Mouse (Mus musculus) T-helper 1 cell (primary cell): ENCODE data around the gene Cdk20.

Experiments used
- in situ Hi-C: fragments of 300-600 bp; cut with MboI, MseI; formaldehyde crosslinking; loops from one replicate; pipeline ENCODE4 v1.15.1; 2025; ENCODE audit warnings: high pct_unique_total_duplicates

Gene Cdk20

DNA sequence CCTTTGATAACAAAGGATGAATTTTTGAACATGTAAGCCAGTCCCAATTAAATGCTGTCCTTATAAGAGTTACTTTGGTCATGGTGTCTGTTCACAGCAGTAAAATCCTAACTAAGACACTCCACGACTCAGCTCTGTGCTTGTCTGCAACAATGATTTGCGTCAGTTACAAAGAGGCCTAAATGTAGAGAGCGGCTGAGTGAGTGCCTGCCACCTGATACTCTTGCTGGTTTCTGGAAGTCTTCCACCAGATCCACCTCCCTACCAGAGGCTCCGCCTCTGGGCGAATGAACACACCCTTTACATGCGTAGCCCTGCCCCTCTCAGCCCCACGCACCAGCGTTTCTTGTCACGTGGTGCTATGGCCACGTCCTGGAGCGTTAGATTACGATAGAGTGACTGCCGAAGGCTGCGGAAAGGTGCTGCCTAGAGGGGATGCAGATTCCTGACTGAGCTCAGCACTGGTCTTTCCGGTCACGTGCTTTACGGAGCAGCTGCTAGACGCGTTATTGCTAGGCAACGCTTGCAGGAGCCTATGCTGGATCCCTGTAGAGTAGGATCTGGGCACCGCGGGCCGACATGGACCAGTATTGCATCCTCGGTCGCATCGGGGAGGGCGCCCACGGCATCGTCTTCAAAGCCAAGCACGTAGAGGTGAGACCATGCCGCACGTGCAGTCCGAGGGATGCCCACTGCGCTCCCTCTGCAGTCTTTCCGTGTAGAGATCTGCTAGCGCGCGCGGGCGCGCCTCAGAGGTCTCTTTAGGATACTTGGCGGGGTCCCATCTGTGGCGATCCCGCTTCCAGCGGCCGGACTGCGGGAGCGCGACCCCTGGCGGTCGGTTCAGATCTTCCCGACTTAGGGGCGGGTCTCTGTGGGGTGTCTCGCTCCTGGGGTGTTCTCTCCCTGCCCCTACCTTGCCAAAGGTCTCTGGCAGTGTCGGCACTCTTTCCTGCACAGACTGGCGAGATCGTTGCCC, at the start of gene Cdk20:
Gene Cdk20, plus strand, starts transcription at position 298 of the 979 bp plus-strand sequence.
- in situ Hi-C loops: loop anchor here (10.0 kb wide), 1 partner anchor 802 kb away; no protein-coding TSS in a partner anchor

DNA sequence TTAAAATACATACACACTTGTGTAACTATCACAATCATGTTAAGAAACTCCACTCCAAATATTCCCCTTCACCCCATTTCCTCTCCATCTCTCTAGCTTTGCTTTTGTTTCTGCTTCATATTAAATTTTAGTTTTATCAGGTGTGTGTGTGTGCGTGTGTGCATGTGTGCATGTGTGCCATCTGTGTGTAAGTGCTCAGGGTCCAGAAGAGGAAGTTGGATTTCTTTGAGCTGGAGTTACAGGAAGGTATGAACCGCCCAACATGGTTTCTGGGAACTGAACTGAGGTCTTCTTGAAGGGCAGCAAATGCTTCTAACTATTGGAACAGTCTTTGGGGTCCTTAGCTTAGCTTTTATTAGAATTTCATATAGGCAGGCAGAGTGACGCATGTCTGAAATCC, 47.2 kb upstream of the Cdk20 start:
- in situ Hi-C loops: no loop called here

DNA sequence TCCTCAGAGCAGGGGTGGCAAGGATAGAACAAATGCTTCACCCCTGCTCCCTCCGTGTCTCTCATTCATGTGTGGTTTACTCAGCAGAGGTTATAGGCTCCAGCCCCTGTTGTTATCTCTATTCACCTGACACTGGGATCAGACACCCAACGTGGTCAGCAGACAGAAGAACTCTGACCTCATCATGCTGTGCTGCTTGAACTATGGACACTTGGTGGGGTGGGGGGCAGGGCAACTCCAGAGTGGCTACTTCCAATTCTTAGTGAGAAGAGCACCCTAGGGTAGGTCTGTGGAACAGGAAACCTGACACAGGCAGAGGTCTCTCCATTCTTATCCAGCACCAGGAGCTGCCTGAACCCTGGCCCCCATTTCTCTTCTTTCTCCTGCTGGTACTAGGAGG, 46.1 kb upstream of the Cdk20 start:
- in situ Hi-C loops: no loop called here

DNA sequence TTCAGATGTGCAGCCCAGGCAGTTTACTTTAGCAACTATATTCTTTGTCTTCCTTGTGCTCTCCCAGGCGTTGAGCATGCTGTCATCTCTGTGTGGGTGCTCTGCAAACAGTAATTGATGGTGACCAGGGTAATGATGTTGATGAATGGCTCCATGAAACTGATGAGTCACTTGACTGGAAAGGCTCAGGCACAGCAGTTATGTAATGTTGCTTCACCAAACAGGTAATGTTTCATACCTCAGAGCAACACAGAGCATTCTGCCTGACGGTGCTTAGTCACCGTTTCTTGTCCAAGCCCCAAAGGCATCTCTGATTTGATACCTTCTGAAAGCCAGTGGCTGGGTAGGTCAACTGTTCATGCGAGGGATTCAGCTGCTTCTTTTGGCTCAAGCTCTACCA, 43.7 kb upstream of the Cdk20 start:
- in situ Hi-C loops: no loop called here

DNA sequence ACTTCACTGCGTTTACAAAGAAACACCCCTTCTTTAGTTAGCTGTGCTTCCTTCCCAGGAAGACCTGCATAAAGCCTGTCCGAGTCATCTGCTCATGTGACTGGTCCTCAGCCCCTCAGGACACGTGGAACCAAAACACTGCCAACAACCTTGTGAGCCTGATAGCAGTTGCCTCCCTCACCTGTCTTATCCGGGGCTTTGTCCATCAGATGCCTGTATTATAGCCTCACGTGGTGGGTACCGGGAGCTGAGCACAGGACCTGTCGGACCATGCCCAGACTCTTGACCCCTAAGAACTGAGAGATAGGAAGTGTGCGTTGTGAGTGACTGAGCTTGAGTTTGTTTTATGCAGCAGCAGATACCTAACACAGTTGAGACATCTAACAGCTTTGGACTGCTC, 35.1 kb upstream of the Cdk20 start:
- in situ Hi-C loops: no loop called here

DNA sequence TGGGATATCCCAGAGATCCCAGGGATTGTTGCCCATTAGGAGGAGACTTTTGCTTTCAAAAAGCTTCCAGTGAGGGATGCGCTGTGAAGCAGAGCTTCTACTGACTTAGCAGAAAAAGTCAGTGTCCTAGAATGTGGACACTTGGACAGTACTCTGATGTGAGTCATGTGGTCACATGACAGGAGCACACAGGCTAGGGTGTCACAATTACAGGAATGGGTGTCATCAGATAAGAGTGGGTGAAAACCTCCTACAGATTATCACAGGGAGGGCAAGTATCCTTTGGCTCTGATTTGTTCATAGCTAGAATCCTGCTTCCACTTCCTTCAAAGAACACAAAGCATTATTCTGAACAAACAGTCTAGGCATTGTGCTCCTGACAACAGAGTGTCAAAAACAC, 34.0 kb upstream of the Cdk20 start:
- in situ Hi-C loops: no loop called here

DNA sequence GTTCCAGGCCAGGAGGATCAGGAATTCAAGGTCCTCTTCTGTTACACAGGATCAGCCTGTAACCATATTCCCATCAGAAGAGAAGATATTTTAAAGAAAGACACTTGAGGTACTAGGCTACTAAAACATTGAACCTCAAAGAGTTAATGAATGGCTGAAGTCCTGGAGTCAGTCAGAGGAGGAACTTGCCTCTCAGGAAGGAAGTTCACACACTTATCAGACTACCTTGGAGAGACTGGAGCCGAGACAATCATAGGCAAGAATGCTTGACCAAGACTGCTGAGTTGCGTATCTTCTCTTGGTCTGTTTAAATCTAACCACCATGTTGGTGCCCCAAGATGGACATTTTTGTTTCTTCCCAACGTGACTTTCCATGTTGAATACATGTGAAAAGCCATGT, 32.2 kb upstream of the Cdk20 start:
- in situ Hi-C loops: no loop called here

DNA sequence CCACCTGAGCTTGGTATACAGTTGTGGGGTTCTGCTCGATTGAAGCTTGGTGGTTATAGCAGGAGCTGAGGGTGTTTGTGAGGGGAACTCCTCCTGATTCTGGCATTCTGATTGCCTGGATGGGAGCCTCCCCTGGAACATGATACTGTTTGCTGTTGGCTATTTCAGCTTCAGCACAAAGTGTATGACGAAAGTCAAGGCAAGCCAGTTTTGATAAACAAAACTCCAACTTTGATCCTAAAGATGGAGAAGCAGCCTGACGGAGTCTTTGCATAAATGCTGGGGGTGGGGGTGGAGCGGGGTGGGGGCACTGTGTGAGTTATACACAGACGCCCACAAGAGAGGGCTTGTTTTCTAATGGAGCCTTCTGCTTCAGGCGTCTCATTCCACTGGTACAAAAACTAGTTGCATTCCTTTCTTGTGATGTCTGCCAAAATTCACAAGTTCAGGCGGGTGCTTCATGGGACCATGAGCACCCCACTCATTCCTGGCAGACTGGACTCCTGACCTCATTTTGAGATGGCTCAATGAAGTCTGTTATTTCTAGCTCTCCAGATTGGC, 31.2 kb upstream of the Cdk20 start:
- in situ Hi-C loops: no loop called here

DNA sequence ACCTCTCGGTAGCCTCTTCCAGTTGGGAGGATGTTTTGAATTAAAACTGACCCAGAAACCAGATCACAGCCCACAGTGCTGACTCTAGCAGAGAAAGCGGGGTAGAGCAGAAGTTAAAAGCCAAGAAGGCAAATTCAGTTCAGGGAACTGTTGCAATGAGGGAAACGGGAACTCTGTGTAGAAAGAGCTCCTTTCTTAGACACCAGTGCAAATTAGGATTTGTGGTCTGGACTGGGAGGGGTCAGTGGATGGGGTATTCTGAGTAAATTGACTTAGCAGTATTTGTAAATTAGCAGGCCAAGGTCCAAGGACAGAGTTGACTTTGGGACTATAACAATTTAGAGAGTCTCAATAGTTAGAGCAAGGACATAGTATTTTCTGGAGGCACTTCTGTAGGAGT, 30.1 kb upstream of the Cdk20 start:
- in situ Hi-C loops: no loop called here

DNA sequence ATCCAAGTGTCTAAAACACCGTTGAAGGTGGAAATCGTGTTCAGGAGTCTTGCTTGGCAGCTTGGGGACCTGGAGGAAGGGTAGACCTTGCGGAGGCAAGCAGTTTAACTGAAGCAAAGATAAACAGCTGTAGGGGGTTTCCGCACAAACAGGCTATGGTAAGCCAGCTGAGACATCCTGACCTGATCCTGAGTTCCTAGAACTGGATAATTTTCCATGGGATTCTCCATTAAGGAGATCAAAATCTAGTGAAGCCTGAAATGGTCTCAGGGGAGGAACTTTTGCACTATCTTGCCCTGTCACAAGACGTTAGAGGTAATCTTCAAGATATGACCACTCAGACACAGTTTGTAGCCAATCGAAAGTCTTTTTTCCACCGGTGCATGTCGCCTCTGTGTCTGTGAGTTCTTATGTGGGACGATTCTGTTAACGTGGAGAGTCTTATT, 29.6 kb upstream of the Cdk20 start:
- in situ Hi-C loops: no loop called here

DNA sequence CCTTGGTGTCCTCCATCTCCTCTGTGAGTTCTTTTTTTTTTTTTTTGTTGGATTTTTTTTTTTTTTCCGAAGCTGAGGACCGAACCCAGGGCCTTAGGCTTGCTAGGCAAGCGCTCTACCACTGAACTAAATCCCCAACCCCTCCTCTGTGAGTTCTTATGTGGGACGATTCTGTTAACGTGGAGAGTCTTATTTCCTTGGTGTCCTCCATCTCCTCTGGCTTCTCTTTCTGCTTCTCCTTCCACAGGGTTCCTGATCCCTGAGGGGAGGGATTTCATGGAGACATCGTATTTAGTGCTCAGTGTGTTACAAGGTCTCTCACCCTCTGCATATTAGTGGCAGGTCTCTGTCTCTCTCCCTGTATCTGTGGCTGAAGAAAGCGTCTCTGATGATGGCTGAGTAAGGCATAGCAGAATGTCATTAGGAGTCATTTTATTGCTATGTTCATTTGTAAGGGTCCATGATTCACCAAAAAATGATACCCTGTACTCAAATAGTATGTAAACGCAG, 29.1 kb upstream of the Cdk20 start:
- in situ Hi-C loops: no loop called here

DNA sequence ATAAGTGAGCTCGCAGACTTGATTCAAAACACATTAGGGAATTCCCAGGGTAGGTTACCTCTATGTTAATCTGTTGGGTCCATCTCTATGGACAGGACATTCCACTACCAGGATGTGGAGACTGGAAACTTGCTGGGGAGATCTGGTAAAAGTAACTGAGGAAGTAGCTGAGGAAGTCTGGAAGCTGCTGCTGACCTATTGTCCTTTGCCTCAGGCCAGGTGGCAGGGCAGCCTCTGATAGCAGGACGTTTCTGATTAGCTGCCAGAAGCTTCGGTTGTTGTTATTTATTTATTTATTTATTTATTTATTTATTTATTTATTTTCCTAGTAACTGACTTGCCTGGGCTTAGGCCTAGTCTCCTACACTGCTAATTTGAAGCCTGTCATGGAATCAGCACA, 28.6 kb upstream of the Cdk20 start:
- in situ Hi-C loops: no loop called here

DNA sequence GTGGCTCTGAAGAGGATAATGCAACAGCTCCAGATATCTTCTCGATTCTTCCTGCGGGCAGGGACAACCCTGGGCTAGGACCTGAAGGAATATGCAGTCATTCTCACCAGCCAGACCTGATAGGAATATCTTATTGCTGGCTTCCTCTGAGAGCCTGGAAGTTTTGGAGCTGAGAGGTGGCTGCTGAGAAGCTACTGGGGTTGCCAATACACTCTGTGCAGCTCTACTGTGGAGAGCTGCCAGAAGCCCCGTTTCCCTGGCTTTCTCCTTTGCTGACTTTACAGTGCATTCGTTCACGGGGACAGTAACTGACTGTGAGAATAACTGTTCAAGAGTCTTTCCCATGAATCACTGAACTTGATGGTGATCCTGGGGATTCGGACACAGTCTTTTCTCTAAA, 26.6 kb upstream of the Cdk20 start:
- in situ Hi-C loops: no loop called here

DNA sequence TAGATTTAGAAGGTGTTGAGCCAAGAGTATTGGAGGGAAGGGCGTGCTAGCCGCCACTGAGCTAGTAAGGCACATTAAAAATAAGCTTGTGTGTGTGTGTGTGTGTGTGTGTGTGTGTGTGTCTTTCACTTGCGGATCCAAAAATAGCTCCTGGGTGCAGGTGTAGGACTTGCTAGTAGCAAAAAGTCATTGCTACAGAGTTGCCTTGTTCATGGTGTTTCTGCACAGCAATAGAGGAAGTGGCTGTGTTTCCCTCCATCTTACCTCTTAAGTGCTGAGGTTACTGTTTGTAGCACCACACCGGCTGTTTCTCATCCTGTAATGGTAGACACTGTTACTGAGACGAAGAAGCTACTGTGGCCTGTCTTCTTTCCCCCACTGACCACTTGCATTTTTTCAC, 24.1 kb upstream of the Cdk20 start:
- in situ Hi-C loops: no loop called here

DNA sequence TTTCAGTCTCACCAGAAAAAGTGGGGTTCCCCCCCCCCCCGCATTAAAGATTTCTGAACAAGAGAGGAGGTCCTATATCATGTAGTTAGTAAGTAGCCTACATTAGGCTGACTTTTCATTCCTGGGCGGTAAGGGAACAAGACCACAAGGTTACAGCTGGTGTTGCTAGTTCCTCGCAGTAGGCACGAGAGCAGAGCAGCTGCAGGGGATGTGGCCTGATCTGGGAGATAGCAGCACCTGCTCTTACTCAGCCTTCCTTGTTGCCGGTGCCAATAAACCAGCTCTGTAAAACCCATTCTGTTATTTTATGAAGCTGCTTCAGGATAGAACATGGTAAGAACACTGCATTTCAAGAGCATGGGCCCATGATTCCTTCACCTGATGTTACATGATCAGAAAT, 21.5 kb upstream of the Cdk20 start:
- in situ Hi-C loops: no loop called here

DNA sequence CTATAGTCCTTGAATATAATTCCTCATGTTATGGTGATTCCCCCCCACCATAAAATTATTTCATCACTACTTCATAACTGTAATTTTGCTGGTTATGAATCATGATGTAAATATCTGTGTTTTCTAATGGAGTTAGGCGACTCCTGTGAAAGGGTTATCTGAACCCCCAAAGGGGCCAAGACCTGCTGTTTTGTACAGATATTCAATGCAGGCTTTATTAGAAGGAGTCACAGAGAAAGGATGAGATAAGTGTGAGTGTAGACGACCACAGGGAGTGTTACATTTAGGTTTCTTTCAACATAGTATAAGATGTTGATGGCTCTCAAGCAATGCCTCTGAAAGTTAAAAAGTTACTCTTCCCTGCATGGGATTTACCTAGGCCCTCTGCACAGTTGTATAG, 20.8 kb upstream of the Cdk20 start:
- in situ Hi-C loops: no loop called here

DNA sequence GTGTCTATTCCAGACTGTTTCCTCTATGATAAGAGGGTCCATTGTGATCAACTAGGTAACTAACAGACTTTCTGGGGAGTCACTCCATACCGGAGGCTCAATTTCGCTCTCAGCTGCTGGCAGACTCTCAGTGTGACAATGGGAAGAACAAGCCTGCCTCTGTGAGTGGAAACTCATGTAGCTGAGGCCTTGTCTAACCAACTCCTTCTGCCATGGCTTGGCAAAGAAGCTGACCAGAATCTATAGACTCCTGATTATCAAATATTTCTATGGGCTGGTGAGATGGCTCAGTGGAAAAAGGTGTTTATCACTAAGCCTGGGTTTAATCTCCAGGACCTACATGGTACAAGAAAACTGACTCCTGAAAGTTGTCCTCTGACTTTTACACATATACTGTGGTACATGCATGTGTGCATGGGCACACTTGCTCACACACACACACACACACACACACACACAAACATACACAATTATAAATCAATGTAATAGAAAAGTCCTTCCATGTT, 19.3 kb upstream of the Cdk20 start:
- in situ Hi-C loops: no loop called here

DNA sequence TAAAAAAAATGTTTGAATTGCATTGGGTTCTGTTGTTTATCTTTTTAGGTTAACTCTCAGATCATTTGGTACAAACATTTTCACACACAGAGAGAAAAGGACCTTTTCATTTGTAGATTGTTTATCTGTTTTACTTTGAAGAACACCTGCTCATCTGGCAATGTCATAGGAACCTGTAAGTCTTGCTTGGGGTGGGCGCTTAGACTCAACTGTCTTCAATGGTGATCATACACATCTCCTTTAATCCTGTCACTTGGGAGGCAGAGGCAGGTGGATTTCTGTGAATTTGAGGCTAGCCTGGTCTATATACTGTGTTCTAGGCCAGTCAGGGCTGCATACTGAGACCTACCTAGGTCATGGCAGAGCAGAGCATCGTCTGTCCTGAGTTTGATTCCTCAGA, 16.5 kb upstream of the Cdk20 start:
- in situ Hi-C loops: no loop called here

DNA sequence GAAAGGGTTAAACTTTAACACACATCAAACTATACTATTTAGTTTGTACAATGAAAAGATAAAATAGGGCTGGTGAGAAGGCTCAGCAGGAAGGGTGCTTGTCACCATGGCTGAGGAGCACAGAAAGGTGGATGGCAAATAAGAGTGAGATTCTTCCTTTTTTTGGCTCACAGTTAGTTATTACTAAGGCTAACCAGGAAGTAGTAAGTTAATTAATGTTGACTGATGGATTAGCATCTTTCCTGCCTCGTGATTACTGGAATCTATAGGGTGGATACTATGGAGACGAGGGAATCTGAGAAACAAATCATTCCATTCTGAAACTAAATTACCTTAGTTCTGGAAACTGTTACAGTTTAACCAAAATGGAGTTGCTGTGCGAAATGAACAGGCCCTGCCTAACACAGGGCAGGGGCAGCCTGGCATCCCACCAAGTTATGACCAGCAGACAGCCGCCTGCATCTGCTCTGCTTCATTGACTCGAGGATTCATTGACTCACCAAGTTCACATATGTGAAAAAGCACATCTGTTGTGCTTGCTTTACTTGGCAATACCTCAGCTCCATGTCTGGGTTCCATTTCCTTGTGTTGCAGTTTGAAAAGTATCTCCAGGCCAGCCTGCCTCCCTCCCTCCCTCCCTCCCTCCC, 15.0 kb upstream of the Cdk20 start:
- in situ Hi-C loops: no loop called here

DNA sequence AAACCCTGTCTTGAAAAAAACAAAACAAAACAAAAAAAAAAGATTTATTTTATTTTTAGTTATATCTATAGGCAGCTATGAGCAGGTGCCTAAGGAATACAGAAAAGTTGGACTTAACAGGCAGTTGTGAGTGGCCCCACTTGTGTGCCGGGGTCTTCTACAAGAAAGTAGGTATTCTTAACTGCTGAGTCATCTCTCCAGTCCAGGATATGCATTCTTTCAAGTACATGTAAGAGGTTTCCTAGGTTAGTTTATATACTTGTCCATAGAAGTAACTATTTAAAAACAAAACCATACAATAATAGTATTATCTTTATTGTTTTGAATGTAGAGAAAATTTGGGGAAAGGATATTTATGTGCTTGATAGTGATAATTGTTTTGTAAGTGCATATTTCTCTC, 11.3 kb upstream of the Cdk20 start:
- in situ Hi-C loops: no loop called here

DNA sequence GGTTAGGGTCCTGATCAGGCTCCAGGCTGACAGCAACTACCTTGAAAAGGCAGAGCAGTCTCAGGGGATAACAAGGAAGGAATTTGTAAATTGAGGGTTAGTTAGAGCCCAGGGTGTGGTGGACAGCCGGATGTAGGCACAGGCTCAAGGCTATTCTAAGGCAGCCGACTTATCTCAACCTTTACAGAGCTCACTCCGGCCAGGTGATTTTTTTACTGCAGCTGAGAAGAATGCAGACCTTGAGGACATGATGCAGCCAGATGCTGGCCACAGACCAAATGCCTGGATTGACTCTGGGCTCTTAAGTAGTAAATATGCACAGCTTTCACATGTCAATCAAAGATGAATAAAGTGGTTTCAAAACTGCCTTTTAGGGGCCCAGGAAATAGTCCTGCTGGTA, 10.7 kb upstream of the Cdk20 start:
- in situ Hi-C loops: no loop called here

DNA sequence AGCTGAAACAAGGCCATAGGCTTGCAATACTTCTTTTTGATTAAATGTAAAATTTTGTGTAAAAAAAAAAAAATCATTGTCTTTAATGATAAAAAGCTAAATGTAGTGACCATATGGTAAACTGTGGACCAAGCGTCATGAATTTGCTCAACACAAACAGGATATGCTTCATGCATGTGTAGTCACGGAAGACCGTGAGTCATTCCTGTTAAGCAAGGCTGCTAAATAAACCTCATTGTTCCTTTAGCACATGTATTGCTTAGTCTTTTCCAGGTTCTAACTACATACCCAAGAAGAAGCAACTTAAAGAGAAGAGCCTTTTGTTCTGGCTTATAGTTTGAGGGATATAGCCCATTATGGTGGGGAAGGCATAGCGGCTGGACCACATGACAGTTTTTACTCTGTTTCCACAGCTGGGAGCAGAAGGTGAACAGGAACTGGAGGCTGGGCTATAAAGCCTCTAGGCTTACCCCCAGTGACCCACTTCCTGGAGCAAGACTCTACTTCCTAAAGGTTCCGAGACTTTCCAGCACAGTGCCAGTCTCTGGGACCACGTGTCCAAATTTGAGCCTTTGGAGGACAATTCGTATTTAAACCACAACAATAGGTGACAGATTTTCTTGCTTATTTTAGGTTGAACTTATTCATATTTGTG, 10.0 kb upstream of the Cdk20 start:
- in situ Hi-C loops: no loop called here
